Comparison of ENCODE assay signal across 23 mouse cellular contexts in the genomic region with DNA sequence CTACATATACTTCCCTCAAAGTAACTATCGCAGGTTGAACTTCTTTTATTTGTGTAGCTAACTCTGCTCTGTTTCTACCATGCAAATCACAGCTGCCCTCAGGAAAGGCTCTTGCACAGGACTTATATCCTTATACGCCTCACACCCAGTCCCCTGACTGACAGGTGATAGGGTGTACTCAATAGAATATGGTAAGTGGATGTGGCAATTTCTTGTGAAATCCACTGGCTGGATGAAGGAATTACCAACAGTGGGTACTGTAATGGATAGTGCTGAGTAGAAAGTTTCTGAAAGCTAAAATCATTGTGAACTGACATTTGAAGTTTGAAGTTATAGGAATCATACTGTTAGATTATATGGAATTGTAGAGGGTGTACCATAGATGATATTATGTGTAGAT.
DNase-seq lines count a peak whose midpoint lies in the region; ATAC-seq and TF ChIP-seq lines count a peak whose summit lies in the region.
"Had no signal": no experiment of that assay in that cellular context is flagged by ENCODE, and none has a peak within 500 bp of the region (broad histone marks: within the 10 kb centered on the region; RNA-seq: fewer than 3 reads in every experiment).

No protein-coding gene starts in this region.

- no peak overlapping the region for H3K4me3 ChIP-seq in heart, adult 2 months
- no peak overlapping the region for H3K4me3 ChIP-seq in heart, embryonic 11.5 days (ENCODE audit: low read depth, low read length)
- no peak overlapping the region for H3K4me3 ChIP-seq in lung, adult 2 months (replicated peaks; ENCODE audit: extremely low read depth, low read depth, low read length)
- H3K4me3 ChIP-seq: forebrain, embryonic 10.5 days; forebrain, embryonic 13.5 days; gastrocnemius, adult 2 months; heart, embryonic 10.5 days; hindbrain, embryonic 13.5 days had no signal

- no peak overlapping the region for H3K4me2 ChIP-seq in heart, embryonic 11.5 days
- H3K4me2 ChIP-seq: forebrain, embryonic 13.5 days; hindbrain, embryonic 13.5 days had no signal

- TF ChIP-seq POLR2A in heart, adult 2 months (IDR thresholded peaks at IDR 0.05; ENCODE audit: insufficient read depth, low read depth, low read length), result no peak; the same call in 1 of the 2 replicates
- no peak for TF ChIP-seq POLR2A in lung, adult 2 months (IDR thresholded peaks at IDR 0.05; ENCODE audit: borderline replicate concordance, extremely low read depth, low read depth, low read length)

- intact Hi-C loops in heart, adult 2 months (cut with DNase I), result loop anchor here (5.0 kb wide), 1 partner anchor 42 kb away; no protein-coding TSS in a partner anchor

- peak overlapping the region; percentile 80 for H3K27ac ChIP-seq in heart, adult 2 months
- H3K27ac ChIP-seq in heart, embryonic 11.5 days (ENCODE audit: low read depth, low read length), result no peak overlapping the region
- H3K27ac ChIP-seq: forebrain, embryonic 10.5 days; forebrain, embryonic 13.5 days; heart, embryonic 10.5 days; hindbrain, embryonic 13.5 days had no signal

- H3K27me3 ChIP-seq in heart, adult 2 months (ENCODE audit: control insufficient read depth, insufficient read depth, low read length), result no peaks in the 10 kb centered on the region
- no peaks in the 10 kb centered on the region for H3K27me3 ChIP-seq in heart, embryonic 11.5 days (ENCODE audit: control insufficient read depth, insufficient read depth, low read length)
- H3K27me3 ChIP-seq: CH12.LX; forebrain, embryonic 13.5 days; hindbrain, embryonic 13.5 days; Patski had no signal

- peaks cover 11% of the 10 kb centered on the region for H3K4me1 ChIP-seq in heart, adult 2 months (ENCODE audit: control insufficient read depth, insufficient read depth, low read length)
- 0 out of 2 replicates have a peak, but pooled peaks cover 4% of the 10 kb centered on the region for H3K4me1 ChIP-seq in heart, embryonic 11.5 days (ENCODE audit: control insufficient read depth, insufficient read depth, low read length)
- H3K4me1 ChIP-seq in lung, adult 2 months (ENCODE audit: control insufficient read depth, insufficient read depth, low read length), result peaks cover 3% of the 10 kb centered on the region; the same call in 1 of the 2 replicates
- H3K4me1 ChIP-seq: forebrain, embryonic 10.5 days; forebrain, embryonic 13.5 days; heart, embryonic 10.5 days; hindbrain, embryonic 13.5 days had no signal

- peak overlapping the region; percentile 35; the same call in 1 of the 2 replicates for H3K9ac ChIP-seq in heart, adult 2 months (ENCODE audit: low read depth, low read length)
- no peak overlapping the region for H3K9ac ChIP-seq in heart, embryonic 11.5 days (ENCODE audit: low read depth, low read length)
- H3K9ac ChIP-seq: forebrain, embryonic 13.5 days; hindbrain, embryonic 13.5 days had no signal

- H3K79me2 ChIP-seq in heart, adult 2 months (replicated peaks; ENCODE audit: control insufficient read depth, insufficient read depth, low read length), result no peaks in the 10 kb centered on the region

- TF ChIP-seq CTCF in heart, adult 2 months (IDR thresholded peaks at IDR 0.05), result no peak
- TF ChIP-seq CTCF in lung, adult 2 months (IDR thresholded peaks at IDR 0.05; ENCODE audit: insufficient read depth, low read length), result no peak

- H3K9me3 ChIP-seq in heart, embryonic 11.5 days (replicated peaks; ENCODE audit: control insufficient read depth, low read length), result no peaks in the 10 kb centered on the region
- H3K9me3 ChIP-seq: forebrain, embryonic 10.5 days; forebrain, embryonic 13.5 days; G1E; heart, embryonic 10.5 days; hindbrain, embryonic 13.5 days had no signal

- no peak for TF ChIP-seq EP300 in heart, adult 2 months (IDR thresholded peaks at IDR 0.05; ENCODE audit: insufficient read depth, low read depth, low read length)

- 86% methylated on average over 2 of the region's 2 CpGs for WGBS in heart, adult 2 months
- 75% methylated on average over 2 of the region's 2 CpGs for WGBS in heart, embryonic 11.5 days (ENCODE audit: insufficient replicate concordance)
- 71% methylated on average over 2 of the region's 2 CpGs for WGBS in lung, adult 2 months

- DNase-seq in heart, adult 2 months, result no peak
- peak; percentile 50 for DNase-seq in lung, postnatal 25 days (ENCODE audit: low spot score)
- DNase-seq in lung, adult 2 months, result no peak
- no peak for DNase-seq in urinary bladder, adult 2 months (ENCODE audit: low spot score)
- DNase-seq: adrenal gland, postnatal 10 days; adrenal gland, postnatal 36 days; B cell, adult 2 months; cerebellum, adult 18-20 months; cerebellum, adult 9-10 months; cerebellum, postnatal 14 days; gastrocnemius, postnatal 14 days had no signal

- ATAC-seq in heart, embryonic 11.5 days (replicated peaks; ENCODE audit: insufficient number of reproducible peaks, low FRiP score, low TSS enrichment), result no peak
- peak; percentile 54; the same call in 1 of the 2 replicates for ATAC-seq in megakaryocyte progenitor cell, adult 5-6 weeks (replicated peaks; ENCODE audit: poor library complexity)
- ATAC-seq: forebrain, embryonic 16.5 days; hindbrain, embryonic 16.5 days; Patski had no signal

- H3K36me3 ChIP-seq in heart, adult 2 months (ENCODE audit: control insufficient read depth, insufficient read depth, low read length), result no peaks in the 10 kb centered on the region
- H3K36me3 ChIP-seq in heart, embryonic 11.5 days (ENCODE audit: control insufficient read depth, insufficient read depth, low read length), result no peaks in the 10 kb centered on the region
- H3K36me3 ChIP-seq: forebrain, embryonic 10.5 days; G1E; heart, embryonic 10.5 days; hindbrain, embryonic 13.5 days had no signal
